Mouse (Mus musculus) left cerebral cortex, adult 6 months (tissue): ENCODE results near the gene Nudcd3. TPM values are rescaled to one million over a fixed set of nuclear protein-coding genes. Genes with fewer than 3 reads are reported as not detected.

Experiments used
- long read RNA-seq, 2 experiments: library from polyadenylated mRNA; unstranded; transcript quantifications; one replicate each; pipeline ENCODE4 v2.0.0; 2019 to 2020
- polyA plus RNA-seq: library from polyadenylated mRNA; unstranded; fragments of <200 nt; fragmentation: Nextera tagmentation; gene quantifications from 2 replicates; pipeline ENCODE4 v1.2.3, GENCODE M21; 2021

Gene Nudcd3
- polyA plus RNA-seq, result 60.9 and 65.7 TPM in 2 replicates
- long read RNA-seq, experiment 1, transcript Nudcd3-202 (3 exons, 2,635 nt), result minor isoform, 16 of 565 reads
- long read RNA-seq, experiment 1, transcript Nudcd3-201 (6 exons, 3,927 nt), result major isoform, 401 of 565 reads
- long read RNA-seq, experiment 1, partial matches to known transcripts, result 51 of 565 reads
- long read RNA-seq, experiment 1, other reads (novel, unspliced or antisense), result 96 of 565 reads
- long read RNA-seq, experiment 2, transcript Nudcd3-201 (6 exons, 3,927 nt), result major isoform, 29 of 98 reads
- long read RNA-seq, experiment 2, partial matches to known transcripts, result 39 of 98 reads
- long read RNA-seq, experiment 2, other reads (novel, unspliced or antisense), result 30 of 98 reads

GRCm38 (mm10) chr11:6200087-6200569 lies at the start of gene Nudcd3:
TSS of gene Nudcd3 (minus strand) at chr11:6200415.

GRCm38 (mm10) chr11:6230012-6230411 lies 29.8 kb upstream of the Nudcd3 start, which contains the start of gene Npc1l1:
TSS of gene Npc1l1 (minus strand) at chr11:6230143.

GRCm38 (mm10) chr11:6199410-6200086 lies 667 bp downstream of the Nudcd3 start, which contains the start of gene A730071L15Rik:
TSS of gene A730071L15Rik (plus strand) at chr11:6200029.

GRCm38 (mm10) chr11:6066176-6066575 lies 134.0 kb downstream of the Nudcd3 start, which contains the start of gene Camk2b:
TSS of gene Camk2b (minus strand) at chr11:6066362.

Other genes starting within 250 kb of the Nudcd3 start
- 26.9 and 28.7 TPM in 2 replicates for gene Ykt6, start 244.7 kb downstream of the Nudcd3 start, polyA plus RNA-seq
- 179 and 286 TPM in 2 replicates for gene Camk2b, start 134.1 kb downstream of the Nudcd3 start, polyA plus RNA-seq
- 0.64 and 0.93 TPM in 2 replicates for gene A730071L15Rik, start 386 bp downstream of the Nudcd3 start, polyA plus RNA-seq
- 0.41 and 0.50 TPM in 2 replicates for gene Npc1l1, start 29.7 kb upstream of the Nudcd3 start, polyA plus RNA-seq
- gene Ddx56, start 67.4 kb upstream of the Nudcd3 start, polyA plus RNA-seq, result 43.0 and 50.6 TPM in 2 replicates
- 75.0 and 95.1 TPM in 2 replicates for gene Tmed4, start 74.5 kb upstream of the Nudcd3 start, polyA plus RNA-seq
- gene Ogdh, start 91.2 kb upstream of the Nudcd3 start, polyA plus RNA-seq, result 105 and 130 TPM in 2 replicates
- gene Zmiz2, start 188.7 kb upstream of the Nudcd3 start, polyA plus RNA-seq, result 37.3 and 49.4 TPM in 2 replicates
- gene Ppia, start 215.0 kb upstream of the Nudcd3 start, polyA plus RNA-seq, result 7,677 and 8,160 TPM in 2 replicates
- gene H2afv, start 244.0 kb upstream of the Nudcd3 start, polyA plus RNA-seq, result 161 and 199 TPM in 2 replicates